Mouse (Mus musculus) spleen, postnatal 14 days (tissue): ENCODE results near the gene Xrra1.
"Not testable (repeated sequence)": the region's sequence is repeated elsewhere in the genome, so short reads cannot be mapped to it uniquely, and the experiment has no call there.

ENCODE experiments used
- DNase-seq, 2 experiments: peaks; one replicate each; pipeline ENCODE4 v3.0.0; 2021 to 2022; ENCODE audit warnings: low spot score in 2 of 2

The Xrra1 gene

GRCm38 (mm10) chr7:99858813-99859585 is at the start of gene Xrra1:
TSS of gene Xrra1 (plus strand) at chr7:99859116.
- peak; percentile 87 to 91 for DNase-seq

- no peak for DNase-seq
Observed at GRCm38 (mm10) chr7:99810814-99811213, 48.1 kb upstream of the Xrra1 start.

- no peak for DNase-seq
Observed at GRCm38 (mm10) chr7:99811661-99812060, 47.3 kb upstream of the Xrra1 start.

GRCm38 (mm10) chr7:99813394-99813793 is 45.5 kb upstream of the Xrra1 start:
- DNase-seq, result peak in 1 of 2 experiments; percentile 47

GRCm38 (mm10) chr7:99818181-99818725 is 40.7 kb upstream of the Xrra1 start:
- not testable (repeated sequence) for DNase-seq

- DNase-seq, result no peak
Observed at GRCm38 (mm10) chr7:99821953-99822352, 37.0 kb upstream of the Xrra1 start.

GRCm38 (mm10) chr7:99822426-99822825 is 36.5 kb upstream of the Xrra1 start:
- no peak for DNase-seq

GRCm38 (mm10) chr7:99823045-99823663 is 35.8 kb upstream of the Xrra1 start:
- no peak for DNase-seq

GRCm38 (mm10) chr7:99824649-99825483 is 34.0 kb upstream of the Xrra1 start:
- DNase-seq, result no peak

GRCm38 (mm10) chr7:99825511-99825910 is 33.4 kb upstream of the Xrra1 start:
- DNase-seq, result no peak

GRCm38 (mm10) chr7:99826096-99826495 is 32.8 kb upstream of the Xrra1 start:
- DNase-seq, result no peak

GRCm38 (mm10) chr7:99828083-99828570 is 30.8 kb upstream of the Xrra1 start, which contains the start of gene Neu3:
TSS of gene Neu3 (minus strand) at chr7:99828417.
- peak; percentile 91 to 92 for DNase-seq

- no peak for DNase-seq
Observed at GRCm38 (mm10) chr7:99833115-99833845, 25.6 kb upstream of the Xrra1 start.

- DNase-seq, result no peak
Observed at GRCm38 (mm10) chr7:99833846-99834222, 25.1 kb upstream of the Xrra1 start.

- DNase-seq, result no peak
Observed at GRCm38 (mm10) chr7:99834314-99834853, 24.5 kb upstream of the Xrra1 start.

- DNase-seq, result no peak
Observed at GRCm38 (mm10) chr7:99836781-99837180, 22.1 kb upstream of the Xrra1 start.

- no peak for DNase-seq
Observed at GRCm38 (mm10) chr7:99837358-99838071, 21.4 kb upstream of the Xrra1 start.

- DNase-seq, result no peak
Observed at GRCm38 (mm10) chr7:99838241-99838640, 20.7 kb upstream of the Xrra1 start.

GRCm38 (mm10) chr7:99845533-99846236 is 13.2 kb upstream of the Xrra1 start:
- no peak for DNase-seq

- no peak for DNase-seq
Observed at GRCm38 (mm10) chr7:99850534-99850933, 8.4 kb upstream of the Xrra1 start.
